Mouse (Mus musculus) limb, embryonic 11.5 days (tissue): ENCODE measurements around the gene Slc31a2. TPM values are rescaled to one million over a fixed set of nuclear protein-coding genes. Genes with fewer than 3 reads are reported as not detected.

ENCODE experiments used
- ATAC-seq: fragments of 200-750 bp; cut with Nextera tagmentation; 2 replicates; pipeline ENCODE4 v1.8.0; 2017; ENCODE audit warnings: low read depth; ENCODE audit not compliant: insufficient number of reproducible peaks, low FRiP score, low TSS enrichment
- DNase-seq: peaks from one replicate; pipeline ENCODE4 v3.0.0-alpha.2; 2015; ENCODE audit warnings: low spot score
- H3K27ac ChIP-seq: fragments of 300-500 bp; sonication (generic); replicated peaks from 2 replicates; pipeline ENCODE4 v1.5.1; 2014; ENCODE audit warnings: low read depth, mild to moderate bottlenecking, low read length
- H3K27me3 ChIP-seq: fragments of 300-500 bp; sonication (generic); 2 replicates; pipeline ENCODE4 v1.6.1; 2014; ENCODE audit warnings: mild to moderate bottlenecking, low read length, mixed read lengths; ENCODE audit not compliant: control insufficient read depth, insufficient read depth
- H3K36me3 ChIP-seq: fragments of 300-500 bp; sonication (generic); 2 replicates; pipeline ENCODE4 v1.6.1; 2014; ENCODE audit warnings: mild to moderate bottlenecking, low read length, moderate library complexity, mixed read lengths; ENCODE audit not compliant: control insufficient read depth, insufficient read depth
- H3K4me1 ChIP-seq: fragments of 300-500 bp; sonication (generic); 2 replicates; pipeline ENCODE4 v1.6.1; 2014; ENCODE audit warnings: low read length, mixed read lengths; ENCODE audit not compliant: control insufficient read depth, insufficient read depth
- H3K4me2 ChIP-seq: fragments of 300-500 bp; sonication (generic); 2 replicates; pipeline ENCODE4 v1.6.1; 2014; ENCODE audit warnings: low read depth, mild to moderate bottlenecking, moderate library complexity; ENCODE audit not compliant: severe bottlenecking
- H3K4me3 ChIP-seq: fragments of 300-500 bp; sonication (generic); 2 replicates; pipeline ENCODE4 v1.5.1; 2014; ENCODE audit warnings: low read depth, low read length
- H3K9ac ChIP-seq: fragments of 300-500 bp; sonication (generic); 2 replicates; pipeline ENCODE4 v1.6.1; 2014; ENCODE audit warnings: mild to moderate bottlenecking, low read length
- H3K9me3 ChIP-seq: fragments of 300-500 bp; sonication (generic); 2 replicates; pipeline ENCODE4 v1.6.1; 2016; ENCODE audit warnings: low read length; ENCODE audit not compliant: control insufficient read depth
- WGBS: fragments of 180-500 bp; shearing (Covaris S2); extraction: QIAGEN DNeasy Blood & Tissue Kit; methylation state at CpG from one replicate; pipeline ENCODE4 v1.1.7; 2014; 5-methylcytosine and 5-hydroxymethylcytosine counted together
- polyA plus RNA-seq: library from polyadenylated mRNA; unstranded; fragments of >200 nt; fragmentation: Nextera tagmentation; extraction: Ambion mirVana; gene quantifications from 2 replicates; pipeline ENCODE4 v1.2.1, GENCODE M21; 2014

Gene Slc31a2
- polyA plus RNA-seq, 1 experiment from 2014 or later = 11.3 TPM

GRCm38 (mm10) chr4:62273916-62274315, 11.6 kb downstream of the Slc31a2 start:
- ATAC-seq (no peak), DNase-seq (no peak)
- Histone ChIP-seq H3K27me3 (no peaks in the 10 kb centered on the region), H3K4me3 (no peak overlapping the region), H3K4me1 (no peaks in the 10 kb centered on the region), H3K9me3 (no peaks in the 10 kb centered on the region), H3K9ac (no peak overlapping the region), H3K27ac (no peak overlapping the region), H3K36me3 (no peaks in the 10 kb centered on the region), H3K4me2 (no peak overlapping the region)
- WGBS = 93% methylated on average over 10 of the region's 10 CpGs

- Histone ChIP-seq H3K4me1 (no peaks in the 10 kb centered on the region), H3K36me3 (no peaks in the 10 kb centered on the region), H3K27ac (no peak overlapping the region), H3K4me2 (no peak overlapping the region), H3K9ac (no peak overlapping the region), H3K9me3 (no peaks in the 10 kb centered on the region), H3K27me3 (no peaks in the 10 kb centered on the region), H3K4me3 (no peak overlapping the region)
- DNase-seq (no peak), ATAC-seq (no peak)
- 63% methylated on average over 12 of the region's 12 CpGs for WGBS
Measured at GRCm38 (mm10) chr4:62274841-62275536, 12.6 kb downstream of the Slc31a2 start.

- no peaks in the 10 kb centered on the region for H3K4me1 ChIP-seq
- no peak for DNase-seq
- no peak overlapping the region for H3K9ac ChIP-seq
- no peak overlapping the region for H3K4me3 ChIP-seq
- no peak overlapping the region for H3K4me2 ChIP-seq
- H3K9me3 ChIP-seq = no peaks in the 10 kb centered on the region
- H3K27me3 ChIP-seq = no peaks in the 10 kb centered on the region
- WGBS = 87% methylated on average over 10 of the region's 10 CpGs
- H3K27ac ChIP-seq = no peak overlapping the region
- ATAC-seq = no peak
- no peaks in the 10 kb centered on the region for H3K36me3 ChIP-seq
Measured at GRCm38 (mm10) chr4:62276642-62277041, 14.3 kb downstream of the Slc31a2 start.

- Histone ChIP-seq H3K27ac (no peak overlapping the region), H3K4me2 (no peak overlapping the region), H3K27me3 (no peaks in the 10 kb centered on the region), H3K9me3 (no peaks in the 10 kb centered on the region), H3K4me3 (no peak overlapping the region), H3K9ac (no peak overlapping the region), H3K4me1 (no peaks in the 10 kb centered on the region), H3K36me3 (no peaks in the 10 kb centered on the region)
- ATAC-seq (no peak), DNase-seq (no peak)
- 65% methylated on average over 3 of the region's 3 CpGs for WGBS
Measured at GRCm38 (mm10) chr4:62277222-62277621, 14.9 kb downstream of the Slc31a2 start.

- no peak overlapping the region for H3K4me3 ChIP-seq
- no peaks in the 10 kb centered on the region for H3K36me3 ChIP-seq
- DNase-seq = no peak
- no peaks in the 10 kb centered on the region for H3K9me3 ChIP-seq
- H3K27ac ChIP-seq = no peak overlapping the region
- H3K4me2 ChIP-seq = no peak overlapping the region
- 76% methylated on average over 4 of the region's 4 CpGs for WGBS
- no peak overlapping the region for H3K9ac ChIP-seq
- ATAC-seq = no peak
- H3K4me1 ChIP-seq = no peaks in the 10 kb centered on the region
- H3K27me3 ChIP-seq = no peaks in the 10 kb centered on the region
Measured at GRCm38 (mm10) chr4:62278081-62278480, 15.7 kb downstream of the Slc31a2 start.

GRCm38 (mm10) chr4:62281319-62281718, 19.0 kb downstream of the Slc31a2 start:
- no peak overlapping the region for H3K27ac ChIP-seq
- no peaks in the 10 kb centered on the region for H3K36me3 ChIP-seq
- WGBS = 69% methylated on average over 5 of the region's 5 CpGs
- no peak overlapping the region for H3K4me3 ChIP-seq
- H3K4me1 ChIP-seq = no peaks in the 10 kb centered on the region
- no peak overlapping the region for H3K4me2 ChIP-seq
- DNase-seq = no peak
- no peaks in the 10 kb centered on the region for H3K27me3 ChIP-seq
- H3K9ac ChIP-seq = no peak overlapping the region
- ATAC-seq = no peak
- no peaks in the 10 kb centered on the region for H3K9me3 ChIP-seq

- Histone ChIP-seq H3K27me3 (no peaks in the 10 kb centered on the region), H3K9me3 (no peaks in the 10 kb centered on the region), H3K9ac (no peak overlapping the region), H3K27ac (no peak overlapping the region), H3K4me1 (no peaks in the 10 kb centered on the region), H3K4me2 (no peak overlapping the region), H3K36me3 (no peaks in the 10 kb centered on the region), H3K4me3 (no peak overlapping the region)
- ATAC-seq (no peak), DNase-seq (no peak)
- WGBS = 90% methylated on average over 7 of the region's 7 CpGs
Measured at GRCm38 (mm10) chr4:62282969-62283368, 20.6 kb downstream of the Slc31a2 start.

- no peak overlapping the region for H3K9ac ChIP-seq
- ATAC-seq = no peak
- H3K36me3 ChIP-seq = no peaks in the 10 kb centered on the region
- DNase-seq = no peak
- H3K4me2 ChIP-seq = no peak overlapping the region
- 84% methylated on average over 8 of the region's 8 CpGs for WGBS
- H3K9me3 ChIP-seq = no peaks in the 10 kb centered on the region
- H3K4me3 ChIP-seq = no peak overlapping the region
- H3K27me3 ChIP-seq = no peaks in the 10 kb centered on the region
- H3K4me1 ChIP-seq = no peaks in the 10 kb centered on the region
- no peak overlapping the region for H3K27ac ChIP-seq
Measured at GRCm38 (mm10) chr4:62285576-62285975, 23.2 kb downstream of the Slc31a2 start.
